Mouse (Mus musculus) layer of hippocampus, adult 8-10 months (tissue): ENCODE measurements around the gene Inf2. TPM values are rescaled to one million over a fixed set of nuclear protein-coding genes. Genes with fewer than 3 reads are reported as not detected.

ENCODE experiments used
- DNase-seq, 2 experiments: peaks; one replicate each; pipeline ENCODE4 v3.0.0; 2022; ENCODE audit warnings: low spot score in 2 of 2
- total RNA-seq, 4 experiments: library from RNA; stranded (reverse); gene quantifications; 2 replicates each; pipeline ENCODE4 v1.2.4; 2022

The Inf2 gene
- total RNA-seq, 4 experiments from 2014 or later = 111 to 121 (median 115) TPM

GRCm38 (mm10) chr12:112621900-112622299 is 33.3 kb downstream of the Inf2 start:
- no peak for DNase-seq

GRCm38 (mm10) chr12:112623742-112624141 is 35.2 kb downstream of the Inf2 start:
- DNase-seq = peak in 1 of 2 experiments; percentile 52

GRCm38 (mm10) chr12:112625700-112626099 is 37.1 kb downstream of the Inf2 start:
- no peak for DNase-seq

- DNase-seq = no peak
Observed at GRCm38 (mm10) chr12:112626455-112626854, 37.9 kb downstream of the Inf2 start.

GRCm38 (mm10) chr12:112627097-112627881 is 38.7 kb downstream of the Inf2 start:
- DNase-seq = no peak

- no peak for DNase-seq
Observed at GRCm38 (mm10) chr12:112628197-112628596, 39.6 kb downstream of the Inf2 start.

- peak; percentile 42 to 64 for DNase-seq
Observed at GRCm38 (mm10) chr12:112628928-112629721, 40.5 kb downstream of the Inf2 start.

- no peak for DNase-seq
Observed at GRCm38 (mm10) chr12:112630029-112630428, 41.4 kb downstream of the Inf2 start.

- DNase-seq = no peak
Observed at GRCm38 (mm10) chr12:112630796-112631195, 42.2 kb downstream of the Inf2 start.

GRCm38 (mm10) chr12:112631472-112631871 is 42.9 kb downstream of the Inf2 start:
- no peak for DNase-seq

GRCm38 (mm10) chr12:112632084-112632777 is 43.6 kb downstream of the Inf2 start:
- DNase-seq = no peak

- no peak for DNase-seq
Observed at GRCm38 (mm10) chr12:112632907-112633306, 44.3 kb downstream of the Inf2 start.

- no peak for DNase-seq
Observed at GRCm38 (mm10) chr12:112633686-112634085, 45.1 kb downstream of the Inf2 start.

- no peak for DNase-seq
Observed at GRCm38 (mm10) chr12:112639526-112639925, 50.9 kb downstream of the Inf2 start.

- DNase-seq = no peak
Observed at GRCm38 (mm10) chr12:112643126-112643525, 54.5 kb downstream of the Inf2 start.

- DNase-seq = peak; percentile 96 to 97
Observed at GRCm38 (mm10) chr12:112644180-112644854, 55.7 kb downstream of the Inf2 start, which contains the start of gene Siva1. Gene Siva1, plus strand, starts transcription at chr12:112644679.

GRCm38 (mm10) chr12:112644855-112645506 is 56.4 kb downstream of the Inf2 start:
- DNase-seq = peak in 1 of 2 experiments; percentile 43

- no peak for DNase-seq
Observed at GRCm38 (mm10) chr12:112646139-112646538, 57.6 kb downstream of the Inf2 start.

GRCm38 (mm10) chr12:112648081-112648480 is 59.5 kb downstream of the Inf2 start:
- DNase-seq = no peak

- DNase-seq = no peak
Observed at GRCm38 (mm10) chr12:112651778-112652439, 63.3 kb downstream of the Inf2 start.
